Mouse (Mus musculus) MEL (cell line): ENCODE measurements around the gene Rasl10b. TPM values are rescaled to one million over a fixed set of nuclear protein-coding genes. Genes with fewer than 3 reads are reported as not detected.

ENCODE experiments used
- DNase-seq: peaks from one replicate; pipeline ENCODE4 v3.0.0; 2011; ENCODE audit warnings: low read depth, low spot score
- H3K27ac ChIP-seq: 2 replicates; pipeline ENCODE4 v1.5.1; 2012; ENCODE audit warnings: low read depth, mild to moderate bottlenecking, control low read depth, low read length, moderate library complexity; ENCODE audit not compliant: control insufficient read depth
- H3K27me3 ChIP-seq, 2 experiments: fragments of 150-350 bp in 1 of 2; sonication (generic) in 1 of 2; 2 replicates each; pipeline ENCODE4 v1.6.1; 2012; ENCODE audit warnings: low read length in 2 of 2, mild to moderate bottlenecking in 2 of 2, improper control_type of control experiment in 1 of 2, moderate library complexity in 1 of 2; ENCODE audit not compliant: insufficient read depth in 2 of 2, control insufficient read depth in 1 of 2
- H3K36me3 ChIP-seq, 2 experiments: 2 replicates each; pipeline ENCODE4 v1.6.1; 2012 to 2014; ENCODE audit warnings: low read length in 2 of 2, improper control_type of control experiment in 1 of 2, inconsistent platforms in 1 of 2, mild to moderate bottlenecking in 1 of 2; ENCODE audit not compliant: insufficient read depth in 2 of 2, control insufficient read depth in 1 of 2
- H3K4me1 ChIP-seq, 2 experiments: fragments of 150-350 bp in 1 of 2; sonication (generic) in 1 of 2; 2 replicates each; pipeline ENCODE4 v1.6.1; 2012; ENCODE audit warnings: low read length in 2 of 2, improper control_type of control experiment in 1 of 2, mild to moderate bottlenecking in 1 of 2; ENCODE audit not compliant: insufficient read depth in 2 of 2, control insufficient read depth in 1 of 2
- H3K4me3 ChIP-seq, 2 experiments: fragments of 150-350 bp in 1 of 2; sonication (generic) in 1 of 2; 2 replicates each; pipeline ENCODE4 v1.5.1; 2012; ENCODE audit warnings: low read depth in 2 of 2, low read length in 2 of 2, mild to moderate bottlenecking in 2 of 2, moderate library complexity in 2 of 2, control low read depth in 1 of 2, improper control_type of control experiment in 1 of 2; ENCODE audit not compliant: control insufficient read depth in 1 of 2, insufficient read depth in 1 of 2
- H3K79me2 ChIP-seq: 2 replicates; pipeline ENCODE4 v1.6.1; 2012; ENCODE audit warnings: mild to moderate bottlenecking, low read length, moderate library complexity; ENCODE audit not compliant: control insufficient read depth, poor library complexity, insufficient read depth
- H3K9ac ChIP-seq: 2 replicates; pipeline ENCODE4 v1.6.1; 2012; ENCODE audit warnings: low read depth, mild to moderate bottlenecking, control low read depth, low read length, moderate library complexity; ENCODE audit not compliant: control insufficient read depth, poor library complexity, severe bottlenecking
- H3K9me3 ChIP-seq: fragments of 150-350 bp; sonication (generic); replicated peaks from 2 replicates; pipeline ENCODE4 v1.6.1; 2012; ENCODE audit warnings: mild to moderate bottlenecking, low read length, improper control_type of control experiment, moderate library complexity; ENCODE audit not compliant: insufficient read depth
- CHD2 ChIP-seq: IDR thresholded peaks from 2 replicates; pipeline ENCODE4 v1.6.1; 2011; ENCODE audit warnings: low read length, improper control_type of control experiment
- CTCF ChIP-seq, 3 experiments: IDR thresholded peaks in 2 of 3; conservative IDR thresholded peaks in 1 of 3; 2 replicates each; pipeline ENCODE4 v1.5.1; 2011 to 2012; ENCODE audit warnings: low read length in 3 of 3, low read depth in 2 of 3, mild to moderate bottlenecking in 2 of 3, improper control_type of control experiment in 1 of 3, inconsistent platforms in 1 of 3, mixed read lengths in 1 of 3, moderate library complexity in 1 of 3; ENCODE audit not compliant: control insufficient read depth in 1 of 3, insufficient read depth in 1 of 3, poor library complexity in 1 of 3, severe bottlenecking in 1 of 3
- ELF1 ChIP-seq: IDR thresholded peaks from 2 replicates; pipeline ENCODE4 v1.6.1; 2014; ENCODE audit warnings: low read depth, mild to moderate bottlenecking, inconsistent platforms, low read length, improper control_type of control experiment, moderate library complexity
- EP300 ChIP-seq, 2 experiments: IDR thresholded peaks; 2 replicates each; pipeline ENCODE4 v1.6.1; 2011; ENCODE audit warnings: improper control_type of control experiment in 2 of 2, low read length in 2 of 2, low read depth in 1 of 2, mild to moderate bottlenecking in 1 of 2
- ETS1 ChIP-seq: IDR thresholded peaks from 2 replicates; pipeline ENCODE4 v1.6.1; 2012; ENCODE audit warnings: low read depth, mild to moderate bottlenecking, inconsistent platforms, low read length, improper control_type of control experiment, moderate library complexity
- GATA1 ChIP-seq: IDR thresholded peaks from 2 replicates; pipeline ENCODE4 v1.6.1; 2011; ENCODE audit warnings: low read depth, low read length, improper control_type of control experiment
- JUND ChIP-seq: IDR thresholded peaks from 2 replicates; pipeline ENCODE4 v1.6.1; 2011; ENCODE audit warnings: low read depth, mild to moderate bottlenecking, improper control_type of control experiment, low read length
- MAFK ChIP-seq: IDR thresholded peaks from 2 replicates; pipeline ENCODE4 v1.6.1; 2011; ENCODE audit warnings: low read depth, mild to moderate bottlenecking, low read length, improper control_type of control experiment, borderline replicate concordance
- MAX ChIP-seq: IDR thresholded peaks from 2 replicates; pipeline ENCODE4 v1.6.1; 2011; ENCODE audit warnings: low read length, improper control_type of control experiment
- MAZ ChIP-seq: IDR thresholded peaks from 2 replicates; pipeline ENCODE4 v1.6.1; 2012; ENCODE audit warnings: low read depth, mild to moderate bottlenecking, inconsistent platforms, low read length, improper control_type of control experiment
- MEF2A ChIP-seq: IDR thresholded peaks from 2 replicates; pipeline ENCODE4 v1.6.1; 2014; ENCODE audit warnings: low read depth, mild to moderate bottlenecking, inconsistent platforms, low read length, improper control_type of control experiment; ENCODE audit not compliant: poor library complexity, insufficient replicate concordance, severe bottlenecking; ENCODE audit errors: extremely low read depth
- NRF1 ChIP-seq: IDR thresholded peaks from 2 replicates; pipeline ENCODE4 v1.6.1; 2014; ENCODE audit warnings: low read depth, mild to moderate bottlenecking, inconsistent platforms, low read length, improper control_type of control experiment, moderate library complexity; ENCODE audit not compliant: poor library complexity, insufficient read depth, severe bottlenecking
- POLR2A ChIP-seq, 2 experiments: IDR thresholded peaks; 2 replicates each; pipeline ENCODE4 v1.6.1; 2011 to 2012; ENCODE audit warnings: low read length in 2 of 2, mild to moderate bottlenecking in 2 of 2, control low read depth in 1 of 2, improper control_type of control experiment in 1 of 2, low read depth in 1 of 2, moderate library complexity in 1 of 2; ENCODE audit not compliant: control insufficient read depth in 1 of 2, insufficient read depth in 1 of 2, poor library complexity in 1 of 2
- POLR2AphosphoS2 ChIP-seq: IDR thresholded peaks from 2 replicates; pipeline ENCODE4 v1.6.1; 2011; ENCODE audit warnings: low read length, improper control_type of control experiment
- POLR2AphosphoS5 ChIP-seq: IDR thresholded peaks from 2 replicates; pipeline ENCODE4 v1.6.1; 2012; ENCODE audit warnings: low read depth, borderline replicate concordance, mild to moderate bottlenecking, inconsistent platforms, low read length, moderate library complexity, mixed read lengths
- RAD21 ChIP-seq: IDR thresholded peaks from 2 replicates; pipeline ENCODE4 v1.6.1; 2011; ENCODE audit warnings: mild to moderate bottlenecking, low read depth, low read length, improper control_type of control experiment
- SMC3 ChIP-seq: IDR thresholded peaks from 2 replicates; pipeline ENCODE4 v1.6.1; 2011; ENCODE audit warnings: low read depth, low read length, improper control_type of control experiment
- TAL1 ChIP-seq: IDR thresholded peaks from 2 replicates; pipeline ENCODE4 v1.6.1; 2012; ENCODE audit warnings: mild to moderate bottlenecking, inconsistent platforms, low read length, moderate library complexity, mixed read lengths
- TBP ChIP-seq: IDR thresholded peaks from 2 replicates; pipeline ENCODE4 v1.8.0; 2011; ENCODE audit warnings: low read depth, low read length, improper control_type of control experiment
- UBTF ChIP-seq: IDR thresholded peaks from 2 replicates; pipeline ENCODE4 v1.6.1; 2012; ENCODE audit warnings: low read depth, mild to moderate bottlenecking, inconsistent platforms, low read length, improper control_type of control experiment, moderate library complexity, borderline replicate concordance; ENCODE audit not compliant: insufficient read depth
- USF1 ChIP-seq: IDR thresholded peaks from 2 replicates; pipeline ENCODE4 v1.6.1; 2014; ENCODE audit warnings: low read depth, mild to moderate bottlenecking, inconsistent platforms, low read length, improper control_type of control experiment, moderate library complexity
- USF2 ChIP-seq, 2 experiments: IDR thresholded peaks; 2 replicates each; pipeline ENCODE4 v1.6.1; 2011 to 2012; ENCODE audit warnings: improper control_type of control experiment in 2 of 2, low read length in 2 of 2, borderline replicate concordance in 1 of 2, inconsistent platforms in 1 of 2, low read depth in 1 of 2, mild to moderate bottlenecking in 1 of 2; ENCODE audit not compliant: insufficient read depth in 1 of 2
- ZC3H11A ChIP-seq: IDR thresholded peaks from 2 replicates; pipeline ENCODE4 v1.6.1; 2012; ENCODE audit warnings: low read depth, mild to moderate bottlenecking, inconsistent platforms, low read length, improper control_type of control experiment
- ZNF384 ChIP-seq: IDR thresholded peaks from 2 replicates; pipeline ENCODE4 v1.6.1; 2012; ENCODE audit warnings: low read depth, mild to moderate bottlenecking, inconsistent platforms, low read length, improper control_type of control experiment
- polyA plus RNA-seq, 2 experiments: library from polyadenylated mRNA; stranded (reverse) in 1 of 2; unstranded in 1 of 2; fragments of >175 nt in 1 of 2; fragments of >200 nt in 1 of 2; gene quantifications; 2 replicates each; pipeline versions ENCODE4 v1.2.1 to v1.2.4; 2012; ENCODE audit warnings: low replicate concordance in 2 of 2, low read depth in 1 of 2; ENCODE audit not compliant: insufficient read length in 2 of 2, insufficient read depth in 1 of 2, missing spikeins in 1 of 2
- total RNA-seq: library from RNA; depleted of rRNA; stranded (reverse); fragments of 300-350 nt; gene quantifications from 2 replicates; pipeline ENCODE4 v1.2.3, GENCODE M21; 2012

The Rasl10b gene
- total and polyA plus RNA-seq, 3 experiments = 0.04 TPM; not detected in 2

- no peak for TF ChIP-seq NRF1
- no peak for TF ChIP-seq GATA1
- no peak for TF ChIP-seq TAL1
- TF ChIP-seq POLR2A (IDR thresholded peaks at IDR 0.05; ENCODE audit: control insufficient read depth in 1 of 2, insufficient read depth in 1 of 2, low read depth in 1 of 2, low read length in 2 of 2, poor library complexity in 1 of 2) = no peak
Measured at GRCm38 (mm10) chr11:83406391-83406790, 2.5 kb upstream of the Rasl10b start (continued).

- no peak for TF ChIP-seq USF1
- TF ChIP-seq MAX = no peak
- TF ChIP-seq CTCF (IDR thresholded peaks at IDR 0.05 in 2 of 3, conservative IDR thresholded peaks at IDR 0.05 in 1 of 3; ENCODE audit: control insufficient read depth in 1 of 3, insufficient read depth in 1 of 3, low read depth in 2 of 3, low read length in 3 of 3, poor library complexity in 1 of 3, severe bottlenecking in 1 of 3) = no peak
- TF ChIP-seq ETS1 = no peak
- TF ChIP-seq POLR2AphosphoS5 = no peak
- no peak for TF ChIP-seq MAFK
- TF ChIP-seq POLR2A (IDR thresholded peaks at IDR 0.05; ENCODE audit: control insufficient read depth in 1 of 2, insufficient read depth in 1 of 2, low read depth in 1 of 2, low read length in 2 of 2, poor library complexity in 1 of 2) = no peak
- H3K4me1 ChIP-seq = no peaks in the 10 kb centered on the region
- H3K36me3 ChIP-seq = no peaks in the 10 kb centered on the region
- H3K9me3 ChIP-seq = no peaks in the 10 kb centered on the region
- H3K27me3 ChIP-seq = peaks cover 0 to 8% of the 10 kb centered on the region in 2 experiments; a peak in 2 of 4 replicates
- H3K4me3 ChIP-seq = no peak overlapping the region
- H3K9ac ChIP-seq = no peak overlapping the region
- H3K27ac ChIP-seq = no peak overlapping the region
- H3K79me2 ChIP-seq = no peaks in the 10 kb centered on the region
- DNase-seq = no peak
Measured at GRCm38 (mm10) chr11:83408242-83408641, 695 bp upstream of the Rasl10b start.

GRCm38 (mm10) chr11:83409792-83410291 is 905 bp downstream of the Rasl10b start:
- H3K9ac ChIP-seq = no peak overlapping the region
- no peak overlapping the region for H3K27ac ChIP-seq
- H3K4me1 ChIP-seq = no peaks in the 10 kb centered on the region
- TF ChIP-seq MEF2A (no peak), UBTF (no peak), POLR2AphosphoS2 (no peak), MAFK (no peak), RAD21 (no peak), POLR2AphosphoS5 (no peak), JUND (no peak), USF2 (IDR thresholded peaks at IDR 0.05; ENCODE audit: borderline replicate concordance in 1 of 2, insufficient read depth in 1 of 2, low read depth in 1 of 2, low read length in 2 of 2) (no peak), ELF1 (no peak), ETS1 (no peak), POLR2A (IDR thresholded peaks at IDR 0.05; ENCODE audit: control insufficient read depth in 1 of 2, insufficient read depth in 1 of 2, low read depth in 1 of 2, low read length in 2 of 2, poor library complexity in 1 of 2) (no peak), MAZ (no peak), ZNF384 (no peak), CHD2 (no peak), ZC3H11A (no peak), SMC3 (no peak), TBP (no peak), GATA1 (no peak), EP300 (IDR thresholded peaks at IDR 0.05; ENCODE audit: low read depth in 1 of 2, low read length in 2 of 2) (no peak)
- TF ChIP-seq, all 39 proteins: peak for 0
- Histone ChIP-seq H3K36me3 (no peaks in the 10 kb centered on the region), H3K27me3 (peaks cover 2 to 8% of the 10 kb centered on the region in 2 experiments; a peak in 3 of 4 replicates), H3K4me3 (no peak overlapping the region), H3K9me3 (no peaks in the 10 kb centered on the region), H3K79me2 (no peaks in the 10 kb centered on the region)
- no peak for DNase-seq
